10 mouse cellular contexts compared by ENCODE assay signal in the genomic region with DNA sequence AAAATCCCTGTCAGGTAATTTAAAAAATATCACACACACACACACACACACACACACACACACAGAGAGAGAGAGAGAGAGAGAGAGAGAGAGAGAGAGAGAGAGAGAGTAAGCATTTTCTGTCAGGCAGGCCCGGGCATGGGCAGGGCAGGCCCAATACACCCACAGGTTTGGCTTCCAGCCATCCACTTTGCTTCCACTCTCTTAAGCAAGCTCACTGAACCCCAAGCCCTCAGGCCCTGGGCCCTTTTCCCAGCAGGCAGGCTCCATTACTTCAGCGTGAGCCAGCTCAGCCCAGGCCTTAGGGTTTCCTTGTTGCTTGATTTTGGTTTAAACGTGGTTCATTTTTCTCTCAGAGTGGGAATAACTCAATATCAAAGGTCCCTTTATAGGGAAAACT. TPM values are rescaled to one million over a fixed set of nuclear protein-coding genes. Genes with fewer than 3 reads are reported as not detected.
DNase-seq lines count a peak whose midpoint lies in the region; ATAC-seq and TF ChIP-seq lines count a peak whose summit lies in the region.
"Had no signal": no experiment of that assay in that cellular context is flagged by ENCODE, and none has a peak within 500 bp of the region (broad histone marks: within the 10 kb centered on the region; RNA-seq: fewer than 3 reads in every experiment).

No protein-coding gene starts in this region.

- no peak overlapping the region for H3K4me2 ChIP-seq in hindbrain, postnatal 0 days (ENCODE audit: low read depth, low read length)
- H3K4me2 ChIP-seq in hindbrain, embryonic 11.5 days (replicated peaks; ENCODE audit: low read depth, low read length) = no peak overlapping the region
- no peak overlapping the region for H3K4me2 ChIP-seq in neural tube, embryonic 15.5 days
- H3K4me2 ChIP-seq: hindbrain, embryonic 15.5 days; lung, embryonic 15.5 days had no signal

- H3K9ac ChIP-seq in hindbrain, postnatal 0 days (replicated peaks; ENCODE audit: low read length) = no peak overlapping the region
- H3K9ac ChIP-seq in hindbrain, embryonic 11.5 days (ENCODE audit: low read depth, low read length) = no peak overlapping the region
- no peak overlapping the region for H3K9ac ChIP-seq in neural tube, embryonic 15.5 days (replicated peaks)
- H3K9ac ChIP-seq: hindbrain, embryonic 15.5 days; lung, embryonic 15.5 days had no signal

- H3K36me3 ChIP-seq in hindbrain, postnatal 0 days (ENCODE audit: insufficient read depth, low read length) = no peaks in the 10 kb centered on the region
- H3K36me3 ChIP-seq in hindbrain, embryonic 11.5 days (ENCODE audit: control insufficient read depth, insufficient read depth, low read length) = no peaks in the 10 kb centered on the region
- no peaks in the 10 kb centered on the region for H3K36me3 ChIP-seq in neural tube, embryonic 15.5 days
- H3K36me3 ChIP-seq: hindbrain, embryonic 15.5 days; lung, embryonic 15.5 days had no signal

- no peaks in the 10 kb centered on the region for H3K27me3 ChIP-seq in hindbrain, postnatal 0 days (ENCODE audit: insufficient read depth, low read length)
- H3K27me3 ChIP-seq in hindbrain, embryonic 11.5 days (ENCODE audit: control insufficient read depth, insufficient read depth, low read length) = no peaks in the 10 kb centered on the region
- H3K27me3 ChIP-seq in neural tube, embryonic 15.5 days (replicated peaks) = no peaks in the 10 kb centered on the region
- H3K27me3 ChIP-seq: lung, embryonic 15.5 days had no signal

- no peak for ATAC-seq in hindbrain, postnatal 0 days
- no peak for ATAC-seq in hindbrain, embryonic 11.5 days (ENCODE audit: low FRiP score)
- ATAC-seq in neural tube, embryonic 15.5 days (ENCODE audit: low FRiP score) = no peak
- ATAC-seq in frontal cortex, adult (ENCODE audit: low TSS enrichment) = no peak

- H3K27ac ChIP-seq in hindbrain, postnatal 0 days = no peak overlapping the region
- no peak overlapping the region for H3K27ac ChIP-seq in hindbrain, embryonic 11.5 days (ENCODE audit: low read depth, low read length)
- no peak overlapping the region for H3K27ac ChIP-seq in neural tube, embryonic 15.5 days (replicated peaks)
- H3K27ac ChIP-seq: hindbrain, embryonic 15.5 days; lung, embryonic 15.5 days had no signal

- 47% methylated on average over 3 of the region's 3 CpGs for WGBS in hindbrain, postnatal 0 days
- 84% methylated on average over 3 of the region's 3 CpGs for WGBS in hindbrain, embryonic 11.5 days
- 72% methylated on average over 3 of the region's 3 CpGs for WGBS in neural tube, embryonic 15.5 days

- no peaks in the 10 kb centered on the region for H3K9me3 ChIP-seq in hindbrain, postnatal 0 days (ENCODE audit: low read length)
- H3K9me3 ChIP-seq in hindbrain, embryonic 11.5 days (ENCODE audit: control insufficient read depth, low read length) = no peaks in the 10 kb centered on the region
- H3K9me3 ChIP-seq in neural tube, embryonic 15.5 days (replicated peaks) = no peaks in the 10 kb centered on the region
- H3K9me3 ChIP-seq: hindbrain, embryonic 15.5 days; lung, embryonic 15.5 days had no signal

- no peak for TF ChIP-seq CTCF in hindbrain, postnatal 0 days (IDR thresholded peaks at IDR 0.05; ENCODE audit: low read depth)

- peak; percentile 27 for DNase-seq in hindbrain, postnatal 0 days (ENCODE audit: low spot score)
- DNase-seq in hindbrain, embryonic 11.5 days (ENCODE audit: low spot score) = no peak
- DNase-seq in urinary bladder, adult 2 months (ENCODE audit: low spot score) = peak; percentile 31
- no peak for DNase-seq in urinary bladder, postnatal 4 days (ENCODE audit: low spot score in 2 of 2)
- peak; percentile 49 for DNase-seq in heart, postnatal 4 days
- DNase-seq: thymus, postnatal 25 days had no signal

- H3K4me3 ChIP-seq in hindbrain, postnatal 0 days (ENCODE audit: low read length) = no peak overlapping the region
- no peak overlapping the region for H3K4me3 ChIP-seq in hindbrain, embryonic 11.5 days (ENCODE audit: low read depth, low read length)
- H3K4me3 ChIP-seq in neural tube, embryonic 15.5 days (replicated peaks) = no peak overlapping the region
- H3K4me3 ChIP-seq: hindbrain, embryonic 15.5 days; lung, embryonic 15.5 days had no signal

- H3K4me1 ChIP-seq in hindbrain, postnatal 0 days (ENCODE audit: insufficient read depth, low read length) = no peaks in the 10 kb centered on the region
- no peaks in the 10 kb centered on the region for H3K4me1 ChIP-seq in hindbrain, embryonic 11.5 days (replicated peaks; ENCODE audit: control insufficient read depth, insufficient read depth, low read length)
- H3K4me1 ChIP-seq in neural tube, embryonic 15.5 days = no peaks in the 10 kb centered on the region
- H3K4me1 ChIP-seq: hindbrain, embryonic 15.5 days; lung, embryonic 15.5 days had no signal

RNA-seq across cellular contexts. Expression of a gene that starts 2.5 kb away (rescaled TPM):
- not detected in 2 replicates for total RNA-seq in hindbrain, postnatal 0 days (2014; rRNA removed)
- polyA plus RNA-seq in hindbrain, postnatal 0 days (2015; fragmentation: Nextera tagmentation; extraction: Ambion mirVana) = not detected in 2 replicates
- polyA plus RNA-seq in hindbrain, embryonic 11.5 days (2014; fragmentation: Nextera tagmentation; extraction: Ambion mirVana) = not detected in 2 replicates
- polyA plus RNA-seq in urinary bladder, adult 2 months (2012; rRNA removed) = 0.15 and 0.16 TPM in 2 replicates
- total RNA-seq in heart, postnatal 4 days (2021) = not detected
- polyA plus RNA-seq in neural tube, embryonic 15.5 days (2015; fragmentation: Nextera tagmentation; extraction: Ambion mirVana) = not detected in 2 replicates
- polyA plus RNA-seq: hindbrain, embryonic 15.5 days; lung, embryonic 15.5 days had no signal

RNA-seq across cellular contexts. Expression of a gene that starts 16.5 kb away (rescaled TPM):
- not detected in 2 replicates for total RNA-seq in hindbrain, postnatal 0 days (2014; rRNA removed)
- not detected in 2 replicates for polyA plus RNA-seq in hindbrain, postnatal 0 days (2015; fragmentation: Nextera tagmentation; extraction: Ambion mirVana)
- not detected in 2 replicates for polyA plus RNA-seq in hindbrain, embryonic 11.5 days (2014; fragmentation: Nextera tagmentation; extraction: Ambion mirVana)
- not detected in 2 replicates for polyA plus RNA-seq in urinary bladder, adult 2 months (2012; rRNA removed)
- not detected for total RNA-seq in heart, postnatal 4 days (2021)
- not detected in 2 replicates for polyA plus RNA-seq in neural tube, embryonic 15.5 days (2015; fragmentation: Nextera tagmentation; extraction: Ambion mirVana)
- polyA plus RNA-seq: hindbrain, embryonic 15.5 days; lung, embryonic 15.5 days had no signal

RNA-seq across cellular contexts. Expression of a gene that starts 32.4 kb away (rescaled TPM):
- 0.58 and 1.2 TPM in 2 replicates for total RNA-seq in hindbrain, postnatal 0 days (2014; rRNA removed)
- polyA plus RNA-seq in hindbrain, postnatal 0 days (2015; fragmentation: Nextera tagmentation; extraction: Ambion mirVana) = 0.61 and 0.64 TPM in 2 replicates
- 0.26 and 0.45 TPM in 2 replicates for polyA plus RNA-seq in hindbrain, embryonic 11.5 days (2014; fragmentation: Nextera tagmentation; extraction: Ambion mirVana)
- polyA plus RNA-seq in urinary bladder, adult 2 months (2012; rRNA removed) = 4.7 and 5.1 TPM in 2 replicates
- total RNA-seq in heart, postnatal 4 days (2021) = under 1 TPM; 0.36 to 0.91 TPM
- polyA plus RNA-seq in neural tube, embryonic 15.5 days (2015; fragmentation: Nextera tagmentation; extraction: Ambion mirVana) = 0.55 and 0.65 TPM in 2 replicates

RNA-seq across cellular contexts. Expression of a gene that starts 42.7 kb away (rescaled TPM):
- total RNA-seq in hindbrain, postnatal 0 days (2014; rRNA removed) = 1.4 TPM in 1 of 2 replicates, not detected in the other
- polyA plus RNA-seq in hindbrain, postnatal 0 days (2015; fragmentation: Nextera tagmentation; extraction: Ambion mirVana) = 0.26 and 0.44 TPM in 2 replicates
- 0.15 TPM in 1 of 2 replicates, not detected in the other for polyA plus RNA-seq in hindbrain, embryonic 11.5 days (2014; fragmentation: Nextera tagmentation; extraction: Ambion mirVana)
- 2.4 and 3.1 TPM in 2 replicates for polyA plus RNA-seq in urinary bladder, adult 2 months (2012; rRNA removed)
- not detected for total RNA-seq in heart, postnatal 4 days (2021)
- 0.37 and 1.4 TPM in 2 replicates for polyA plus RNA-seq in neural tube, embryonic 15.5 days (2015; fragmentation: Nextera tagmentation; extraction: Ambion mirVana)

RNA-seq across cellular contexts. Expression of a gene that starts 49.4 kb away (rescaled TPM):
- total RNA-seq in hindbrain, postnatal 0 days (2014; rRNA removed) = 0.26 TPM in 1 of 2 replicates, not detected in the other
- polyA plus RNA-seq in hindbrain, postnatal 0 days (2015; fragmentation: Nextera tagmentation; extraction: Ambion mirVana) = 0.42 and 0.90 TPM in 2 replicates
- 0.13 and 0.29 TPM in 2 replicates for polyA plus RNA-seq in hindbrain, embryonic 11.5 days (2014; fragmentation: Nextera tagmentation; extraction: Ambion mirVana)
- 0.06 and 0.07 TPM in 2 replicates for polyA plus RNA-seq in urinary bladder, adult 2 months (2012; rRNA removed)
- not detected for total RNA-seq in heart, postnatal 4 days (2021)
- polyA plus RNA-seq in neural tube, embryonic 15.5 days (2015; fragmentation: Nextera tagmentation; extraction: Ambion mirVana) = 0.18 and 0.31 TPM in 2 replicates
- polyA plus RNA-seq: lung, embryonic 15.5 days had no signal

Comparison
In these comparisons a context has a peak if more than half of its experiments do, and no peak if none do; other contexts are left out.
1. DNase-seq: peak in hindbrain, postnatal 0 days (single experiment), urinary bladder, adult 2 months (single experiment) and heart, postnatal 4 days (single experiment); none in hindbrain, embryonic 11.5 days (single experiment) and urinary bladder, postnatal 4 days (0 of 2).